Mouse (Mus musculus) hindbrain, embryonic 16.5 days (tissue): Measurements from ENCODE around the gene Eddm3b. TPM values are rescaled to one million over a fixed set of nuclear protein-coding genes. Genes with fewer than 3 reads are reported as not detected.

ENCODE experiments used
- ATAC-seq: fragments of 200-750 bp; cut with Nextera tagmentation; 2 replicates; pipeline ENCODE4 v1.8.0; 2017; ENCODE audit warnings: moderate TSS enrichment, moderate library complexity
- H3K27ac ChIP-seq: fragments of 300-500 bp; sonication (generic); 2 replicates; pipeline ENCODE4 v1.5.1; 2014; ENCODE audit warnings: low read depth, mild to moderate bottlenecking, control low read depth, low read length, moderate library complexity
- H3K27me3 ChIP-seq: fragments of 300-500 bp; sonication (generic); replicated peaks from 2 replicates; pipeline ENCODE4 v1.6.1; 2014; ENCODE audit warnings: low read length; ENCODE audit not compliant: control insufficient read depth, insufficient read depth
- H3K36me3 ChIP-seq: fragments of 300-500 bp; sonication (generic); 2 replicates; pipeline ENCODE4 v1.6.1; 2014; ENCODE audit warnings: mild to moderate bottlenecking, low read length, moderate library complexity, mixed read lengths; ENCODE audit not compliant: control insufficient read depth, insufficient read depth
- H3K4me1 ChIP-seq: fragments of 300-500 bp; sonication (generic); 2 replicates; pipeline ENCODE4 v1.6.1; 2014; ENCODE audit warnings: low read depth, low read length; ENCODE audit not compliant: control insufficient read depth, insufficient read depth
- H3K4me2 ChIP-seq: fragments of 300-500 bp; sonication (generic); 2 replicates; pipeline ENCODE4 v1.6.1; 2014; ENCODE audit warnings: mild to moderate bottlenecking, low read length, control low read depth, moderate library complexity
- H3K4me3 ChIP-seq: fragments of 300-500 bp; sonication (generic); 2 replicates; pipeline ENCODE4 v1.5.1; 2014; ENCODE audit warnings: mild to moderate bottlenecking, low read length, control low read depth, moderate library complexity
- H3K9ac ChIP-seq: fragments of 300-500 bp; sonication (generic); 2 replicates; pipeline ENCODE4 v1.6.1; 2014; ENCODE audit warnings: low read depth, mild to moderate bottlenecking, control low read depth, low read length, moderate library complexity
- H3K9me3 ChIP-seq: fragments of 300-500 bp; sonication (generic); 2 replicates; pipeline ENCODE4 v1.6.1; 2014; ENCODE audit warnings: mild to moderate bottlenecking, low read length, moderate library complexity; ENCODE audit not compliant: control insufficient read depth
- WGBS: fragments of 180-500 bp; shearing (Covaris S2); extraction: QIAGEN DNeasy Blood & Tissue Kit; methylation state at CpG from one replicate; pipeline ENCODE4 v1.1.7; 2014; 5-methylcytosine and 5-hydroxymethylcytosine counted together
- polyA plus RNA-seq: library from polyadenylated mRNA; unstranded; fragments of >200 nt; fragmentation: Nextera tagmentation; extraction: Ambion mirVana; gene quantifications from 2 replicates; pipeline ENCODE4 v1.2.1, GENCODE M21; 2015

Gene Eddm3b
- polyA plus RNA-seq, 1 experiment from 2014 or later: not detected

- Histone ChIP-seq H3K9ac (no peak overlapping the region), H3K27ac (no peak overlapping the region), H3K4me3 (no peak overlapping the region), H3K36me3 (no peaks in the 10 kb centered on the region), H3K4me2 (no peak overlapping the region), H3K4me1 (peaks cover 7% of the 10 kb centered on the region), H3K9me3 (no peaks in the 10 kb centered on the region), H3K27me3 (peaks cover 4% of the 10 kb centered on the region)
- no peak for ATAC-seq
- 79% methylated on average over 4 of the region's 4 CpGs for WGBS
These were observed 28.3 kb upstream of the Eddm3b start for GRCm38 (mm10) chr14:51085911-51086310.

GRCm38 (mm10) chr14:51087762-51088161 is 26.5 kb upstream of the Eddm3b start:
- Histone ChIP-seq H3K36me3 (no peaks in the 10 kb centered on the region), H3K4me2 (peak overlapping the region; percentile 78), H3K27me3 (peaks cover 4% of the 10 kb centered on the region), H3K4me3 (peak overlapping the region; percentile 84), H3K4me1 (peaks cover 4% of the 10 kb centered on the region), H3K9ac (no peak overlapping the region; the same call in 1 of the 2 replicates), H3K27ac (no peak overlapping the region; the same call in 1 of the 2 replicates), H3K9me3 (no peaks in the 10 kb centered on the region)
- ATAC-seq: no peak
- WGBS: 11% methylated on average over 9 of the region's 9 CpGs

- Histone ChIP-seq H3K4me2 (peak overlapping the region; percentile 78), H3K9ac (peak overlapping the region; percentile 64), H3K9me3 (no peaks in the 10 kb centered on the region), H3K36me3 (no peaks in the 10 kb centered on the region), H3K4me1 (peaks cover 3% of the 10 kb centered on the region), H3K27me3 (peaks cover 4% of the 10 kb centered on the region), H3K4me3 (peak overlapping the region; percentile 84), H3K27ac (peak overlapping the region; percentile 83)
- under 1% methylated on average over 23 of the region's 23 CpGs for WGBS
- peak; percentile 34 for ATAC-seq
These were observed 25.9 kb upstream of the Eddm3b start for GRCm38 (mm10) chr14:51088166-51088969.

GRCm38 (mm10) chr14:51088970-51089673 is 25.1 kb upstream of the Eddm3b start:
- peak overlapping the region; percentile 84 for H3K4me3 ChIP-seq
- no peaks in the 10 kb centered on the region; the same call in 1 of the 2 replicates for H3K4me1 ChIP-seq
- H3K36me3 ChIP-seq: no peaks in the 10 kb centered on the region
- WGBS: 0% methylated on average over 34 of the region's 34 CpGs
- no peaks in the 10 kb centered on the region for H3K9me3 ChIP-seq
- H3K4me2 ChIP-seq: peak overlapping the region; percentile 78
- peak overlapping the region; percentile 83 for H3K27ac ChIP-seq
- peak; percentile 96 for ATAC-seq
- H3K27me3 ChIP-seq: no peaks in the 10 kb centered on the region
- H3K9ac ChIP-seq: peak overlapping the region; percentile 65

- H3K27ac ChIP-seq: peak overlapping the region; percentile 83
- H3K4me1 ChIP-seq: no peaks in the 10 kb centered on the region; the same call in 1 of the 2 replicates
- no peaks in the 10 kb centered on the region for H3K36me3 ChIP-seq
- H3K9ac ChIP-seq: peak overlapping the region; percentile 65
- H3K4me3 ChIP-seq: peak overlapping the region; percentile 84
- no peaks in the 10 kb centered on the region for H3K27me3 ChIP-seq
- under 1% methylated on average over 15 of the region's 15 CpGs for WGBS
- no peaks in the 10 kb centered on the region for H3K9me3 ChIP-seq
- no peak for ATAC-seq
- peak overlapping the region; percentile 78 for H3K4me2 ChIP-seq
These were observed 24.6 kb upstream of the Eddm3b start for GRCm38 (mm10) chr14:51089674-51090076.

GRCm38 (mm10) chr14:51090077-51090781 is 24.0 kb upstream of the Eddm3b start:
- peak overlapping the region; percentile 65 for H3K9ac ChIP-seq
- under 1% methylated on average over 27 of the region's 27 CpGs for whole genome bisulfite sequencing
- H3K4me1 ChIP-seq: no peaks in the 10 kb centered on the region; the same call in 1 of the 2 replicates
- H3K9me3 ChIP-seq: no peaks in the 10 kb centered on the region
- peak; percentile 60 for ATAC-seq
- peak overlapping the region; percentile 78 for H3K4me2 ChIP-seq
- H3K4me3 ChIP-seq: peak overlapping the region; percentile 84
- no peaks in the 10 kb centered on the region for H3K27me3 ChIP-seq
- no peaks in the 10 kb centered on the region for H3K36me3 ChIP-seq
- H3K27ac ChIP-seq: peak overlapping the region; percentile 83

GRCm38 (mm10) chr14:51090921-51091900 is 23.0 kb upstream of the Eddm3b start, which contains the start of the genes Rnase4 and Ang:
Gene Rnase4 (plus strand): TSS chr14:51091077.
Gene Ang (plus strand): TSS chr14:51091150.
- ATAC-seq: peak; percentile 35

GRCm38 (mm10) chr14:51092073-51092620 is 22.1 kb upstream of the Eddm3b start:
- Histone ChIP-seq H3K4me1 (no peaks in the 10 kb centered on the region; the same call in 1 of the 2 replicates), H3K9ac (no peak overlapping the region), H3K36me3 (no peaks in the 10 kb centered on the region), H3K27ac (no peak overlapping the region), H3K4me3 (peak overlapping the region; percentile 84), H3K4me2 (peak overlapping the region; percentile 78), H3K9me3 (no peaks in the 10 kb centered on the region), H3K27me3 (no peaks in the 10 kb centered on the region)
- ATAC-seq: no peak
- 51% methylated on average over 8 of the region's 8 CpGs for WGBS

More at GRCm38 (mm10) chr14:51090921-51091900, 23.0 kb upstream of the Eddm3b start, which contains the start of the genes Rnase4 and Ang:
- Histone ChIP-seq H3K9ac (peak within 1 kb of the TSS; percentile 65), H3K4me1 (no peaks in the 10 kb centered on the region; the same call in 1 of the 2 replicates), H3K36me3 (no peaks in the 10 kb centered on the region), H3K27me3 (no peaks in the 10 kb centered on the region), H3K4me3 (peak within 1 kb of the TSS; percentile 84), H3K27ac (peak within 1 kb of the TSS; percentile 83), H3K4me2 (peak within 1 kb of the TSS; percentile 78), H3K9me3 (no peaks in the 10 kb centered on the region)
- 6% methylated on average over 33 of the region's 33 CpGs for WGBS
